Mouse (Mus musculus): ENCODE results near the gene Efnb1.

DNA sequence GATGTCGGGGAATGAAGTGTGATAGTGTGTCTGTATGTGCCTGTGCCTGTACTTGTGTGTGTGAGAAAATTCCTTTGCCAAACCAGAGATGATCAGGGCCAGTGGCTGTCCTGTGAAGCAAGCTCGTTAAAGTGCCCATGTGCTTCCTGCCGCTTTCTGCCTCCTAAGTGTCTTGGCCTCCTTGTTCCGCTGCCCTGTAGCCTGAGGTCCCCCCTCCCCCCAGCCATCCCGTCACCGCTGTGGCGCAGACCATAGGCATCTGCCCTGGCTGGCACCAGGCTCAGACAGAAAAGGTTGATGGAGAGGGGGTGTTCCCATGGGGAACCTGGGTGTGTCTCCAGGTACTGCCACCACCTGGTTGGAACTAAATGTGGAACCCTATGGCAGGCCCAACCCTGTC is 13.1 kb downstream of the Efnb1 start:
- TF ChIP-seq CTCF (IDR thresholded peaks at IDR 0.05; ENCODE audit: low read depth): no peak
- TF ChIP-seq EP300 (IDR thresholded peaks at IDR 0.05; ENCODE audit: low read depth): no peak
